Mouse (Mus musculus): ENCODE data around the gene Epo.

The Epo gene

DNA sequence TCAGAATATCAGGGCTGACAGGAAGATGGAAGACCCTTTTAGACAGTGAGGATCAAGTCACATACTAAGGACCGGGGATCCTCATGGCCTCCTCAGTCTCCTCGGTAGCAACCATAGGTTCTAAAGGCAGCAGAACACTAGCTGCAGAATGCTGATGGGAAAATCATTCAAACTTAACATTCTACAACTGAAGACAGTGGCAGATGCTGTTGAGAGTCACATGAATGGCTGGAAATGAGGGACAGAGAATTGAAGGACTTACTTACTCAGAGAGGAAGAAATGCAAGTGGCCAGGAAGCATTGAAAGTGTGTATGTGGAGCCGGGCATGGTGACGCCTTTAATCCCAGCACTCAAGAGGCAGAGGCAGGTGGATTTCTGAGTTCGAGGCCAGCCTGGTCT lies 56.1 kb downstream of the Epo start, which contains the start of gene Zan:
Gene Zan, minus strand, starts transcription at position 101 of the 400 bp plus-strand sequence.
- no peak for DNase-seq (ENCODE audit: low spot score in 2 of 2)

DNA sequence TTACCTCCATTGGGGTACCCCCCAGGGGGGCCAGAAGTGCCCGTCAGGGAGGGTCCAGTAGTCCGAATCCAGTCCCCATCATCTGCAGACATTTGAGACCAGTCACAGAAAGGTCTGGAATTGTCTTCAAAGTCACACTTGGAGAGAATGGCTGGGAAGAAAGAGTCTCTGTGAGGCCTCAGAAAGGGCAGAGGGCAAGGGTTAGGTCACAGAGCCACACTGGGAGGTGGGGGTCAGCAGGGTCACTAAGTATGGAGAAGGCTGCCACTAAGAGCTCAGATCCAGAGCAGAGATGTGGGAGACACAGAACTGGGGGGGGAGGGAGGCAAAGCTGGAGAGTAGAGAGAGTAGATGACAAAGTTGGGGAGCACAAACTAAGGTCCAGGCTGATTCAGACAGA lies 58.7 kb downstream of the Epo start:
- DNase-seq (ENCODE audit: low spot score in 2 of 2), result no peak

DNA sequence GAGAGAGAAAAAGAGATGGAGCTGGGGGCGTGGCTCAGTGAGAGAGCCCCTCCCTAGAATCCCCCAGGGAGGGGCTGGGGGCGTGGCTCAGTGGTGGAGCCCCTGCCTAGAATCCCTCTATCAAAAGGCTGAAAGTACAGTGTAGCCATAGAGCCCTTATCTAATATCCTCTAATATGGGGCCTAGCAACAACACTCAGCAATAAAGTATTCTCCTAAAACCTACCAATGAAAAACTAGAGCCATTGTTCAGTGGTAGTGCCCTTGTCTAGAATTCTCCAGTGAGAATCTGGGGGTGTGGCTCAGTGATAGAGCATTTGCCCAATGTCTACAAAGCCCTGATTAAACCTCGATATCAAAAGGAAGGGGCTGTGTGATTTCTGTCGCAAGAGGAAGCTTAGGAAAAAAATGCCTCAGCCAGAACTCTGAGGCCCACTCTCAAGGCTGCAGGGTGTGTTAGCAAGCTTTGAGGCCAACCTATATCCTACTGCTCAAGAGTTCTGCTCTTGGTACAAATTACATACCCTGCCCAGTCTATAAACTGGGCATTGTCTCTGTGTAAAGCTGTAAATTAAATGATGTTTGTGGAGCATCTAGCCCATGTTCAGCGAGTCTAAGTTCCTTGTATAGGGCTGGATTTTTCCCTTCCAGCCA lies 60.7 kb downstream of the Epo start:
- DNase-seq (ENCODE audit: low spot score in 2 of 2), result no peak

DNA sequence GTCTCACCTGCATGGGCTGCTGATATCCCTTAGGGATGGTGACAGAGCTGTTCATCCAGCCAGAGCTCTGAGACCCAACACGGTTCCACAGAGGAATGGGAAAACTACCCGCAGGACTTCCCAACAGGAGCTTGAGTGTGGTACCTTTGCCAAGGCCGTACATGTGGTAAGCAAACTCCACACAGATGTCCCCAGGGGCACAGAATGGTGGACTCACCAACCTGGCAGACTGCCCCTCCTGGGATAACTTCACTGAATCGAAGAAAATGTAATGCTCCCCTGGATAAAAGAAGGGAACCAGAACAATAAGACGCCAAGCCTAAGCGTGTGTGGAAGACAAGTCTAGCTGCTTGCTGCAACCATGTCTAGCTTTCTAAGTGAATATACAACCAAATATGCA lies 66.1 kb downstream of the Epo start:
- DNase-seq (ENCODE audit: low spot score in 2 of 2), result no peak

DNA sequence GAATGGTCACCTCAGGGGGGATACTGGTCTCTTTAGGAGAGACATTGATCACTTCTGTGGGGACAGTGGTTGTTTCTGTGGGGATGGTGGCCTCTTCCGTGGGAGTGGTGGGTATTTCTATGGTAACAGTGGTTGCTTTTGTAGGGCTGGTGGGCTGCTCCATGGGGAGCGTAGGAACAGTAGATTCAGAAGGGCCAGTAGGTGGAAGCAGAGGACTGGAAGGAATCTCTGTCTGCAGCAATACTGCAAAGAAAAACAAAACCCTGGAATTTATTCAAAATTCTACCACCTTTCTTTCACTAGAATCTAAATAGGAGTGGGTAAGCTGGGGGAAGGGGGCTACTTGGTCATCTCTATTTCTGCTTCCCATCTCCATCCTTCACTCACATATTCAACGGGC lies 68.0 kb downstream of the Epo start:
- DNase-seq (ENCODE audit: low spot score in 2 of 2), result no peak

DNA sequence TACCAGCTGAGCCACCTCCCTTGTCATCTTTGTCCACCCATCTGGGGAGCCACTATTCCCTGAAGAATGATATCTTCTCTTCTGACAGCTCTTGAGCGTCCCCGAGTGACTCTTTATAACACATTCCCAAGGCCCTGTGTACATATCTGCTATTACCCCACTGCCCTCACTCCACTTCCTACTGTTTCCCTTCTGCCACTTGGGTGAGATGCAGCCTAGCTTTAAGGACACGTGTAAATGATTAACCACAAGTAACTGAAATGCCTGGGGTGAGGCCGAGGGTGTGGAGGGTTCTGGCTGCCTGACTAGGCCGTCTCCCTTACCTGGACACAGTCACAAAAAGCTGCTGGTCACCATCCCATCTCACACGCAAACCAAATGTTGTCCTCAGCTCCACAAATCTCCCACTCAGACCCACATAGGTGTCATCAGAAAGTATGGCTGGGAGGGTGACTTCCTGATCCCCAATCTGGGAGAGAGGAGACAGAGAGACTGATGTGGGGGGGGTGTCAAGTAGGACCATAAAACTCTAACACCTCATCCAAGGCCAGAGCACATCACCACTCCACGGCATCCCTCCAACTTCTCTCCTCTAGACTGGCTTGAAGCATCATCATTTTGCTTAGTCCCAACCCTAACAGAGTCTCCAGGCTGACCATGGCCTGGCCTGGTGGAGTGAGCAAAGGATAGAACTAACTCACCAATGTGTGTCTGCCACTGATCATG lies 77.0 kb downstream of the Epo start:
- no peak for DNase-seq (ENCODE audit: low spot score in 2 of 2)

DNA sequence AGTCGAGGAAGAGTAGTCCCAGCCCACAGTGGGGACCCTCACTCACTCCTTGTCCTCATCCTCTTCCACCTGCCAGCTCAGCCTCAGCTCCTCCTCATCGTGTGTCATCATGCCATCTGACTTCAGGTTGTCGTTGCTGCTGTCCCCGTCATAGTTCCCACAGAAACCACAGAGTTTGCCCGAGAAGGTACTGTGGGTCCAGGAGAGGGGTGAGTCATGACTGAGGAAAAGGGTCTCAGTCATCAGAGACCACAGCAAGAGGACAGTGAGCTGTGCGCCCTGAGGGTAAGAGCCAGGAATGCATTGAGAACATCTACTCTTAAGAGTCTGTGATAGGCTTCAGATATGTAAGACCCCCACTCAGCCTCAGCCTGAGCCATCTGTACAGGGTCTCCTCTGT lies 77.8 kb downstream of the Epo start:
- DNase-seq (ENCODE audit: low spot score in 2 of 2), result no peak

DNA sequence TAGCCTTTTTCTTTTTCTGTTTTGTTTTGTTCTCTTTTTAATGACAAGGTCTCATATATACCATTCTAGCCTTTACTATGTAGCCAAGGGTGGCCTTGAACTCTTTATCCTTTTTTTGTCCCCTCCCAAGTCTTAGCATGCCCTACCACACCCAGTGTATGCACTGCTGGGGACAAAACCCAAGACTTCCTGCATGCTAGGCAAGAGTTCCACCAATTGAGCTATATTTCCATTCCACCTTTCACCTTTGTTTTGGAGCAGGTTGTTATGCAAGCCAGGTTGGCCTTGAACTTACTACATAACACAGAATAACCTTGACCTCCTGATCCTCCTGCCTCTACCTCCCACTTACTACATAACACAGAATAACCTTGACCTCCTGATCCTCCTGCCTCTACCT lies 87.5 kb downstream of the Epo start:
- no peak for DNase-seq (ENCODE audit: low spot score in 2 of 2)

DNA sequence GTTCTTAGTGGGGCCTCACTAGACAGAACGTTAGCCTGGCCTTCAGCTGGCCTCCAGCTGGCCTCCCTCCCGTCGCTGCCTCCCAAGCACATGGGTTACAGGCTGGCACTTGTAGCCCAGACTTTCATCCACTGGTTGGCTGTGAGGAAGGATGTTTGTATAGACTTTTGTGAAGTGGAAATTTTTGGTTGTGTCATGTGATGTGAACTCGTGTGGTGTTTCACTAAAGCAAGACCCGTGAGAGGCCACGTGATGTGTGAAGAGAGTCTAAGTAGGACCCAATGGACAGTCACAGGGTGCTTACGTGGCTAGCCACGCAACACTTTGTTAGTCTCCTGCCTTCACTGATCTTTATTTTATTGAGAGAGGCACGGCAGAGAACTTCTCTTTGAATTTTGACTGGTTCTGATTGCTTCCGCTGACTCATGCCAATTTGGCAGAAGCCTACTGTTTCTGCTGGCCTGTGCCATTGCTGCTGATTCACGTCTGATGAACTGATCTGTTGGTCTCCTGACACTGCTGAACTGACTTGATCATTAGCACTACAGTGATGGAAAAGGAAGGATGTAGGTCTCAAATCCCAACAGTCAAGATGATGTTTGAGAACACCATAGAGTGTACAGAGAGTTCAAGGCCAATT lies 92.7 kb downstream of the Epo start:
- DNase-seq (ENCODE audit: low spot score in 2 of 2), result no peak

DNA sequence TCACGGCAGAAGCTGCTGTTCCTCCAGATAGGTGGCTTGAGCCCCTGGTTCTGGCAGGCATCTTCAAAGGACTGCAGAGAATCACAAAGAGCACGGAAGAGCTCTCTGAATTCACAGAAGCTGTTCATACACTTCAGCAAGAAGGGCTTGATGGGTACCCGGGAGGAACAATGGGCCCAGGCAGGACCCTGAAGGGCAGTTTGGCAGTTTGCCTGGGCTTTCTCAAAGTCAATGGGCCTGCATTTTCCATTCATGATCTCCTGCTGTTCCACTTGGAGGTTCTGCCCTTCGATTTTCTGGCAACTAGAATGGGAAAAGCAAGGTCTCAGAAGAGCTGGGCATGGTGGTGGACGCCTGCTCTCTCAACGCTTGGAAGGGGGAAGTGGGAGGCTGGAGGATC lies 99.2 kb downstream of the Epo start:
- no peak for DNase-seq (ENCODE audit: low spot score in 2 of 2)
